Mouse (Mus musculus): ENCODE results near the gene Anln. TPM values are rescaled to one million over a fixed set of nuclear protein-coding genes. Genes with fewer than 3 reads are reported as not detected.
A peak's percentile ranks its signal among the peaks of the same experiment; 100 is the strongest.
"Not testable (repeated sequence)": the region's sequence is repeated elsewhere in the genome, so short reads cannot be mapped to it uniquely, and the experiment has no call there.

Gene Anln
- polyA plus RNA-seq, 2 experiments = 20.1 to 27.0 TPM

GRCm38 (mm10) chr9:22319109-22319508, 69.9 kb downstream of the Anln start:
- DNase-seq (ENCODE audit: low read depth in 3 of 3, low spot score in 3 of 3) (no peak), ATAC-seq (ENCODE audit: insufficient read depth) (no peak)
- H3K9ac ChIP-seq (replicated peaks) = no peak overlapping the region
- no peak overlapping the region for H3K4me3 ChIP-seq (ENCODE audit: insufficient read depth in 1 of 2, low read depth in 2 of 2, low read length in 2 of 2)
- H3K4me2 ChIP-seq (ENCODE audit: low read depth) = no peak overlapping the region
- TF ChIP-seq CTCF (IDR thresholded peaks at IDR 0.05; ENCODE audit: low read depth) (no peak), EP300 (IDR thresholded peaks at IDR 0.05; ENCODE audit: low read depth) (no peak)
- no peaks in the 10 kb centered on the region for H3K9me3 ChIP-seq (ENCODE audit: control insufficient read depth, low read length)
- WGBS (ENCODE audit: insufficient replicate concordance) = 76% methylated on average over 1 of the region's 1 CpGs
- no peaks in the 10 kb centered on the region for H3K27me3 ChIP-seq (ENCODE audit: control insufficient read depth, insufficient read depth, low read length)
- peaks cover 13 to 18% of the 10 kb centered on the region in 2 experiments for H3K4me1 ChIP-seq (replicated peaks; ENCODE audit: control insufficient read depth in 2 of 2, insufficient read depth in 2 of 2, low read length in 1 of 2)
- no peaks in the 10 kb centered on the region for H3K36me3 ChIP-seq (replicated peaks; ENCODE audit: control insufficient read depth, insufficient read depth, low read depth)
- H3K27ac ChIP-seq = no peak overlapping the region

GRCm38 (mm10) chr9:22316047-22316446, 72.9 kb downstream of the Anln start:
- not testable (repeated sequence) for H3K4me1 ChIP-seq (replicated peaks; ENCODE audit: control insufficient read depth in 2 of 2, insufficient read depth in 2 of 2, low read length in 1 of 2); H3K9me3 ChIP-seq (ENCODE audit: control insufficient read depth, low read length); H3K4me2 ChIP-seq (ENCODE audit: low read depth); H3K9ac ChIP-seq (replicated peaks); ATAC-seq (ENCODE audit: insufficient read depth); H3K4me3 ChIP-seq (ENCODE audit: insufficient read depth in 1 of 2, low read depth in 2 of 2, low read length in 2 of 2); H3K36me3 ChIP-seq (replicated peaks; ENCODE audit: control insufficient read depth, insufficient read depth, low read depth); H3K27ac ChIP-seq; DNase-seq (ENCODE audit: low read depth in 3 of 3, low spot score in 3 of 3); H3K27me3 ChIP-seq (ENCODE audit: control insufficient read depth, insufficient read depth, low read length)
- WGBS (ENCODE audit: insufficient replicate concordance) = 73% methylated on average over 5 of the region's 5 CpGs

GRCm38 (mm10) chr9:22314066-22314465, 74.9 kb downstream of the Anln start:
- 66% methylated on average over 3 of the region's 3 CpGs for WGBS (ENCODE audit: insufficient replicate concordance)
- TF ChIP-seq CTCF (IDR thresholded peaks at IDR 0.05; ENCODE audit: low read depth) (no peak), EP300 (IDR thresholded peaks at IDR 0.05; ENCODE audit: low read depth) (no peak)
- H3K4me2 ChIP-seq (ENCODE audit: low read depth) = no peak overlapping the region

GRCm38 (mm10) chr9:22313218-22313617, 75.8 kb downstream of the Anln start:
- no peak for DNase-seq (ENCODE audit: low read depth in 3 of 3, low spot score in 3 of 3)
- no peaks in the 10 kb centered on the region for H3K27me3 ChIP-seq (ENCODE audit: control insufficient read depth, insufficient read depth, low read length)
- no peaks in the 10 kb centered on the region for H3K4me1 ChIP-seq (replicated peaks; ENCODE audit: control insufficient read depth in 2 of 2, insufficient read depth in 2 of 2, low read length in 1 of 2)
- no peaks in the 10 kb centered on the region for H3K9me3 ChIP-seq (ENCODE audit: control insufficient read depth, low read length)
- no peak overlapping the region for H3K9ac ChIP-seq (replicated peaks)
- H3K4me2 ChIP-seq (ENCODE audit: low read depth) = no peak overlapping the region
- H3K27ac ChIP-seq = no peak overlapping the region
- no peaks in the 10 kb centered on the region for H3K36me3 ChIP-seq (replicated peaks; ENCODE audit: control insufficient read depth, insufficient read depth, low read depth)
- no peak for ATAC-seq (ENCODE audit: insufficient read depth)
- H3K4me3 ChIP-seq (ENCODE audit: insufficient read depth in 1 of 2, low read depth in 2 of 2, low read length in 2 of 2) = no peak overlapping the region
- TF ChIP-seq EP300 (IDR thresholded peaks at IDR 0.05; ENCODE audit: low read depth) = no peak
- no peak for TF ChIP-seq CTCF (IDR thresholded peaks at IDR 0.05; ENCODE audit: low read depth)
- 61% methylated on average over 5 of the region's 5 CpGs for WGBS (ENCODE audit: insufficient replicate concordance)

More at GRCm38 (mm10) chr9:22314066-22314465, 74.9 kb downstream of the Anln start:
- no peak overlapping the region for H3K27ac ChIP-seq
- ATAC-seq (ENCODE audit: insufficient read depth) = no peak
- no peaks in the 10 kb centered on the region for H3K27me3 ChIP-seq (ENCODE audit: control insufficient read depth, insufficient read depth, low read length)
- no peak overlapping the region for H3K9ac ChIP-seq (replicated peaks)
- no peak overlapping the region for H3K4me3 ChIP-seq (ENCODE audit: insufficient read depth in 1 of 2, low read depth in 2 of 2, low read length in 2 of 2)
- H3K36me3 ChIP-seq (replicated peaks; ENCODE audit: control insufficient read depth, insufficient read depth, low read depth) = no peaks in the 10 kb centered on the region
- no peak for DNase-seq (ENCODE audit: low read depth in 3 of 3, low spot score in 3 of 3)
- no peaks in the 10 kb centered on the region for H3K4me1 ChIP-seq (replicated peaks; ENCODE audit: control insufficient read depth in 2 of 2, insufficient read depth in 2 of 2, low read length in 1 of 2)
- no peaks in the 10 kb centered on the region for H3K9me3 ChIP-seq (ENCODE audit: control insufficient read depth, low read length)

GRCm38 (mm10) chr9:22309651-22310050, 79.3 kb downstream of the Anln start:
- no peak overlapping the region for H3K4me2 ChIP-seq (ENCODE audit: low read depth)
- no peaks in the 10 kb centered on the region for H3K36me3 ChIP-seq (replicated peaks; ENCODE audit: control insufficient read depth, insufficient read depth, low read depth)
- H3K4me3 ChIP-seq (ENCODE audit: insufficient read depth in 1 of 2, low read depth in 2 of 2, low read length in 2 of 2) = no peak overlapping the region
- H3K4me1 ChIP-seq (replicated peaks; ENCODE audit: control insufficient read depth in 2 of 2, insufficient read depth in 2 of 2, low read length in 1 of 2) = 0 out of 4 replicates have a peak, but pooled peaks cover 0 to 3% of the 10 kb centered on the region in 2 experiments
- 66% methylated on average over 5 of the region's 5 CpGs for WGBS (ENCODE audit: insufficient replicate concordance)
- DNase-seq (ENCODE audit: low read depth in 3 of 3, low spot score in 3 of 3) (no peak), ATAC-seq (ENCODE audit: insufficient read depth) (no peak)
- H3K27me3 ChIP-seq (ENCODE audit: control insufficient read depth, insufficient read depth, low read length) = no peaks in the 10 kb centered on the region
- H3K9me3 ChIP-seq (ENCODE audit: control insufficient read depth, low read length) = no peaks in the 10 kb centered on the region
- H3K27ac ChIP-seq = no peak overlapping the region
- no peak overlapping the region for H3K9ac ChIP-seq (replicated peaks)
- TF ChIP-seq CTCF (IDR thresholded peaks at IDR 0.05; ENCODE audit: low read depth) (no peak), EP300 (IDR thresholded peaks at IDR 0.05; ENCODE audit: low read depth) (no peak)

GRCm38 (mm10) chr9:22307920-22308262, 81.1 kb downstream of the Anln start:
- H3K36me3 ChIP-seq (replicated peaks; ENCODE audit: control insufficient read depth, insufficient read depth, low read depth); DNase-seq (ENCODE audit: low read depth in 3 of 3, low spot score in 3 of 3); H3K27me3 ChIP-seq (ENCODE audit: control insufficient read depth, insufficient read depth, low read length); H3K27ac ChIP-seq; H3K4me1 ChIP-seq (replicated peaks; ENCODE audit: control insufficient read depth in 2 of 2, insufficient read depth in 2 of 2, low read length in 1 of 2); H3K9me3 ChIP-seq (ENCODE audit: control insufficient read depth, low read length): not testable (repeated sequence)
- H3K4me3 ChIP-seq (ENCODE audit: insufficient read depth in 1 of 2, low read depth in 2 of 2, low read length in 2 of 2) = peak overlapping the region; percentile 69 to 81
- WGBS (ENCODE audit: insufficient replicate concordance) = 9% methylated on average over 9 of the region's 9 CpGs
- peak; percentile 56 for ATAC-seq (ENCODE audit: insufficient read depth)
- H3K4me2 ChIP-seq (ENCODE audit: low read depth) = peak overlapping the region; percentile 85
- peak overlapping the region; percentile 74 for H3K9ac ChIP-seq (replicated peaks)

All from liver, embryonic 14.5 days (tissue).